Mouse (Mus musculus): ENCODE data around the gene Prepl. TPM values are rescaled to one million over a fixed set of nuclear protein-coding genes. Genes with fewer than 3 reads are reported as not detected.

Prepl gene
- polyA plus RNA-seq (2017; shearing (Covaris generic)) = 10 to 100 TPM; 12.5 to 14.3 TPM

GRCm38 (mm10) chr17:85090120-85091099, at the start of gene Prepl, which contains the start of gene Camkmt:
TSS of gene Prepl (minus strand) at chr17:85090241.
TSS of gene Camkmt (plus strand) at chr17:85090552.

DNA sequence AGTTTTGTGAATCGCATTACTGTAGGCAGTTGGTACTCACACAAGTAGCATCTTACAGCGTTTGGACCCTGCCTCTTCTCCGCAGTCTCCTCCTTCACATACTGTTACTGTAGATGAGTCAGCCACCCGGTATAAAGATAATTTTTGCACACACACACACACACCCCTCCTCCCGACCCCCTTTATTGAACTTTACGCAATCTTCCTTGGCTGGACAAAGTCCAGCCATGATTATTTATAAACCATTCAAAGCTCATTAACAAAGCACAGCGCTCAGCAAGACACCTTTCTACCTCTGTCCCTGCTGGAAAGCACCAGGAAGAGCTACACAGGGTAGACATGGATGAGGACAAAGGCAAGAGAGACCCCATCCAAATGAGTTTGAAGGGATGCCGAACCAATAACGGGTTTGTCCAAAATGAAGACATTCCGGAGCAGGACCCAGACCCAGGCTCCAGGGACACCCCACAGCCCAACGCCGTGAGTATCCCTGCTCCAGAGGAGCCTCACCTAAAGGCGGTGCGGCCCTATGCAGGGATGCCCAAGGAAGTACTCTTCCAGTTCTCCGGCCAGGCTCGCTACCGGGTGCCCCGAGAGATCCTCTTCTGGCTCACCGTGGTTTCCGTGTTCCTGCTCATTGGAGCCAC, 61.8 kb downstream of the Prepl start, which contains the start of gene Slc3a1:
Gene Slc3a1, plus strand, starts transcription at position 284 of the 647 bp plus-strand sequence.

Other genes starting within 250 kb of the Prepl start
- 100 to 1,000 TPM; 138 to 145 TPM for gene Ppm1b, start 133.5 kb downstream of the Prepl start, polyA plus RNA-seq (2017; shearing (Covaris generic))
- gene Slc3a1, start 61.9 kb downstream of the Prepl start, polyA plus RNA-seq (2017; shearing (Covaris generic)) = under 1 TPM; 0.30 to 0.72 TPM
- gene Camkmt, start 311 bp upstream of the Prepl start, polyA plus RNA-seq (2017; shearing (Covaris generic)) = 1 to 10 TPM; 5.6 to 8.6 TPM

Data from activated CD4-positive, CD25-positive, alpha-beta regulatory T cell (primary cell).